In genomic region chr3:84477498-84477897, GRCm38 (mm10) we compare ENCODE assay signal across 1 mouse cellular context.
TF ChIP-seq lines count a peak whose summit lies in the region.

No protein-coding gene starts in this region.

TF ChIP-seq in MEL, 35 proteins besides CTCF, POLR2A, EP300 and RAD21 (continued from another document):
- no peak for TF ChIP-seq NELFE (IDR thresholded peaks at IDR 0.05; ENCODE audit: low read depth, low read length)
